10 mouse cellular contexts compared by ENCODE assay signal in genomic region chr16:46487436-46488097, GRCm38 (mm10). TPM values are rescaled to one million over a fixed set of nuclear protein-coding genes. Genes with fewer than 3 reads are reported as not detected.
DNase-seq lines count a peak whose midpoint lies in the region; ATAC-seq and TF ChIP-seq lines count a peak whose summit lies in the region.
"Had no signal": no experiment of that assay in that cellular context is flagged by ENCODE, and none has a peak within 500 bp of the region (broad histone marks: within the 10 kb centered on the region; RNA-seq: fewer than 3 reads in every experiment).

No protein-coding gene starts in this region.

- no peaks in the 10 kb centered on the region for H3K9me3 ChIP-seq in ES-E14 (ENCODE audit: control insufficient read depth, insufficient read depth, low read depth, low read length)
- no peaks in the 10 kb centered on the region for H3K9me3 ChIP-seq in midbrain, embryonic 12.5 days

- no peak overlapping the region for H3K27ac ChIP-seq in ES-E14 (ENCODE audit: insufficient read depth, low read depth, low read length, poor library complexity, severe bottlenecking)
- H3K27ac ChIP-seq in midbrain, embryonic 12.5 days (replicated peaks), result no peak overlapping the region

- no peak overlapping the region for H3K4me3 ChIP-seq in ES-E14 (ENCODE audit: insufficient read depth in 1 of 2, low read depth in 1 of 2, low read length in 2 of 2, poor library complexity in 1 of 2, severe bottlenecking in 1 of 2)
- H3K4me3 ChIP-seq in midbrain, embryonic 12.5 days, result no peak overlapping the region
- H3K4me3 ChIP-seq: erythroblast, embryonic 14.5 days; megakaryocyte, embryonic 14.5 days had no signal

- no peaks in the 10 kb centered on the region for H3K4me1 ChIP-seq in ES-E14 (ENCODE audit: control insufficient read depth in 2 of 2, insufficient read depth in 2 of 2, low read length in 2 of 2, poor library complexity in 1 of 2)
- H3K4me1 ChIP-seq in midbrain, embryonic 12.5 days, result 0 out of 2 replicates have a peak, but pooled peaks cover 4% of the 10 kb centered on the region
- H3K4me1 ChIP-seq: megakaryocyte, embryonic 14.5 days had no signal

- 56% methylated on average over 3 of the region's 3 CpGs for WGBS in midbrain, embryonic 12.5 days

- no peaks in the 10 kb centered on the region for H3K27me3 ChIP-seq in midbrain, embryonic 12.5 days
- H3K27me3 ChIP-seq: megakaryocyte, embryonic 14.5 days had no signal

- in situ Hi-C loops in ES-E14 (cut with MboI; ENCODE audit: low sequenced_read_pairs in 2 of 2, unreplicated experiment in 2 of 2), result no loop called here

- peak; percentile 41 to 83 for DNase-seq in adrenal gland, adult (ENCODE audit: inconsistent age in 2 of 2, low spot score in 1 of 2)
- no peak for DNase-seq in adrenal gland, postnatal 25 days
- DNase-seq in ES-E14 (ENCODE audit: low read depth, low spot score), result peak; percentile 24
- DNase-seq in heart, postnatal 36 days, result peak; percentile 39 to 49
- DNase-seq in kidney, postnatal 36 days, result peak; percentile 73 to 80

- no peaks in the 10 kb centered on the region for H3K36me3 ChIP-seq in ES-E14 (ENCODE audit: control insufficient read depth, insufficient read depth, low read length, poor library complexity, severe bottlenecking)
- no peaks in the 10 kb centered on the region for H3K36me3 ChIP-seq in midbrain, embryonic 12.5 days

- H3K9ac ChIP-seq in ES-E14 (ENCODE audit: insufficient read depth, low read depth, low read length, poor library complexity, severe bottlenecking), result no peak overlapping the region
- H3K9ac ChIP-seq in midbrain, embryonic 12.5 days (replicated peaks), result no peak overlapping the region

- ATAC-seq in common myeloid progenitor, adult 5-6 weeks (replicated peaks; ENCODE audit: low read depth, poor library complexity, severe bottlenecking), result peak; percentile 80
- ATAC-seq in midbrain, embryonic 12.5 days (ENCODE audit: low FRiP score, low read depth), result peak; percentile 64
- no peak for ATAC-seq in monocyte, adult 5-6 weeks (replicated peaks; ENCODE audit: insufficient number of reproducible peaks, low FRiP score, low TSS enrichment, poor library complexity, severe bottlenecking)

- intact Hi-C loops in heart, postnatal 36 days (cut with DNase I), result loop anchor here (5.0 to 10.0 kb wide), 2 partner anchors 437 to 1275 kb away; no protein-coding TSS in a partner anchor

- no peak overlapping the region for H3K4me2 ChIP-seq in midbrain, embryonic 12.5 days (replicated peaks)

TF ChIP-seq in ES-E14, 5 proteins besides CTCF, POLR2A, EP300 and RAD21:
- TF ChIP-seq ZC3H11A (IDR thresholded peaks at IDR 0.05; ENCODE audit: borderline replicate concordance, low read depth, low read length) (peak; percentile 23; the same call in 1 of the 2 replicates), ZNF384 (IDR thresholded peaks at IDR 0.05; ENCODE audit: low read depth, low read length) (no peak)

RNA-seq across cellular contexts. Expression of gene Nectin3, which starts 10.8 kb away (rescaled TPM):
- 38.0 and 38.3 TPM in 2 replicates for total RNA-seq in adrenal gland, postnatal 25 days (2021)
- total RNA-seq in ES-E14 (2012; rRNA removed), result 52.0 and 79.7 TPM in 2 replicates
- total RNA-seq in common myeloid progenitor, adult 5-6 weeks (2017), result 0.82 and 0.87 TPM in 2 replicates
- total RNA-seq in heart, postnatal 36 days (2021), result 10 to 100 TPM in 1 of 2 experiments, 1 to 10 TPM in 1; 8.3 to 10.7 TPM
- polyA plus RNA-seq in midbrain, embryonic 12.5 days (2016; fragmentation: Nextera tagmentation; extraction: Ambion mirVana), result 51.0 and 66.5 TPM in 2 replicates
- total RNA-seq in monocyte, adult 5-6 weeks (2017), result 0.11 to 0.29 TPM in 2 of 3 replicates, not detected in the other
- polyA plus RNA-seq: erythroblast, embryonic 14.5 days had no signal
